Mouse (Mus musculus) lung, postnatal 25 days (tissue): Measurements from ENCODE around the gene Ssxb9.
"Not testable (repeated sequence)": the region's sequence is repeated elsewhere in the genome, so short reads cannot be mapped to it uniquely, and the experiment has no call there.

ENCODE experiments used
- DNase-seq: peaks from one replicate; pipeline ENCODE4 v3.0.0; 2022; ENCODE audit warnings: low spot score

The Ssxb9 gene

GRCm38 (mm10) chrX:8366678-8367077 lies at the start of gene Ssxb9:
Gene Ssxb9, plus strand, starts transcription at chrX:8366978.
- not testable (repeated sequence) for DNase-seq

GRCm38 (mm10) chrX:8327124-8327523 lies 39.7 kb upstream of the Ssxb9 start, which contains the start of gene Ssxb10:
Gene Ssxb10, plus strand, starts transcription at chrX:8327424.
- no peak for DNase-seq

GRCm38 (mm10) chrX:8413005-8413404 lies 46.2 kb downstream of the Ssxb9 start, which contains the start of gene Ssxb1:
Gene Ssxb1, plus strand, starts transcription at chrX:8413305.
- DNase-seq, result not testable (repeated sequence)
